Mouse (Mus musculus) urinary bladder, adult 2 months (tissue): ENCODE measurements around the gene 1520401A03Rik. TPM values are rescaled to one million over a fixed set of nuclear protein-coding genes. Genes with fewer than 3 reads are reported as not detected.

Experiments
- DNase-seq: peaks from one replicate; pipeline ENCODE4 v3.0.0; 2022; ENCODE audit warnings: low spot score
- polyA plus RNA-seq: library from polyadenylated mRNA; depleted of rRNA; stranded (reverse); fragments of >200 nt; gene quantifications from 2 replicates; pipeline ENCODE4 v1.2.3, GENCODE M21; 2012; rRNA removed

1520401A03Rik gene
- polyA plus RNA-seq, 1 experiment: 0.23 TPM

- no peak for DNase-seq
Measured at GRCm38 (mm10) chr17:23671519-23671918, 51.1 kb downstream of the 1520401A03Rik start.

- DNase-seq: no peak
Measured at GRCm38 (mm10) chr17:23670516-23671074, 52.0 kb downstream of the 1520401A03Rik start.

- no peak for DNase-seq
Measured at GRCm38 (mm10) chr17:23665511-23665910, 57.1 kb downstream of the 1520401A03Rik start.

- DNase-seq: no peak
Measured at GRCm38 (mm10) chr17:23664556-23665021, 58.0 kb downstream of the 1520401A03Rik start.

GRCm38 (mm10) chr17:23661526-23661925 is 61.1 kb downstream of the 1520401A03Rik start:
- no peak for DNase-seq

- no peak for DNase-seq
Measured at GRCm38 (mm10) chr17:23660876-23661200, 61.7 kb downstream of the 1520401A03Rik start.

GRCm38 (mm10) chr17:23660117-23660875 is 62.3 kb downstream of the 1520401A03Rik start, which contains the start of gene Bicdl2:
Gene Bicdl2, plus strand, starts transcription at chr17:23660506.
- DNase-seq: peak; percentile 79

GRCm38 (mm10) chr17:23658450-23658849 is 64.1 kb downstream of the 1520401A03Rik start:
- no peak for DNase-seq

Other genes starting within 250 kb of the 1520401A03Rik start
- not detected in 2 replicates for gene Vmn2r117, start 243.1 kb downstream of the 1520401A03Rik start, polyA plus RNA-seq
- gene Zfp213, start 158.5 kb downstream of the 1520401A03Rik start, polyA plus RNA-seq: 7.6 and 7.8 TPM in 2 replicates
- gene Zfp13, start 123.3 kb downstream of the 1520401A03Rik start, polyA plus RNA-seq: 9.2 and 11.9 TPM in 2 replicates
- gene Zscan10, start 121.9 kb downstream of the 1520401A03Rik start, polyA plus RNA-seq: 0.04 TPM in 2 replicates
- gene Mmp25, start 77.5 kb downstream of the 1520401A03Rik start, polyA plus RNA-seq: 0.22 and 0.29 TPM in 2 replicates
- gene Bicdl2, start 62.3 kb downstream of the 1520401A03Rik start, polyA plus RNA-seq: 9.2 and 11.7 TPM in 2 replicates
- gene Hcfc1r1, start 49.2 kb downstream of the 1520401A03Rik start, polyA plus RNA-seq: 136 and 183 TPM in 2 replicates
- 13.2 and 16.9 TPM in 2 replicates for gene Thoc6, start 48.9 kb downstream of the 1520401A03Rik start, polyA plus RNA-seq
- gene Tnfrsf12a, start 45.3 kb downstream of the 1520401A03Rik start, polyA plus RNA-seq: 17.4 and 26.7 TPM in 2 replicates
- gene Cldn6, start 43.5 kb downstream of the 1520401A03Rik start, polyA plus RNA-seq: 0.04 TPM in 1 of 2 replicates, not detected in the other
- gene Cldn9, start 38.8 kb downstream of the 1520401A03Rik start, polyA plus RNA-seq: not detected in 2 replicates
- 10.4 and 15.3 TPM in 2 replicates for gene Pkmyt1, start 3.6 kb upstream of the 1520401A03Rik start, polyA plus RNA-seq
- gene Paqr4, start 18.1 kb upstream of the 1520401A03Rik start, polyA plus RNA-seq: 12.8 and 13.0 TPM in 2 replicates
- gene Kremen2, start 23.1 kb upstream of the 1520401A03Rik start, polyA plus RNA-seq: 0.04 and 0.11 TPM in 2 replicates
- 35.0 and 39.3 TPM in 2 replicates for gene Flywch1, start 48.8 kb upstream of the 1520401A03Rik start, polyA plus RNA-seq
- 9.0 and 13.2 TPM in 2 replicates for gene Flywch2, start 63.3 kb upstream of the 1520401A03Rik start, polyA plus RNA-seq
- gene Srrm2, start 67.7 kb upstream of the 1520401A03Rik start, polyA plus RNA-seq: 540 TPM in 2 replicates
- 466 and 498 TPM in 2 replicates for gene Elob, start 106.4 kb upstream of the 1520401A03Rik start, polyA plus RNA-seq
- gene Prss33, start 113.3 kb upstream of the 1520401A03Rik start, polyA plus RNA-seq: not detected in 2 replicates
- gene Prss32, start 121.1 kb upstream of the 1520401A03Rik start, polyA plus RNA-seq: 0.67 and 1.1 TPM in 2 replicates
- gene Prss41, start 121.4 kb upstream of the 1520401A03Rik start, polyA plus RNA-seq: 0.04 and 0.28 TPM in 2 replicates
- gene Prss21, start 145.3 kb upstream of the 1520401A03Rik start, polyA plus RNA-seq: not detected in 2 replicates
- not detected in 2 replicates for gene Dcpp1, start 158.1 kb upstream of the 1520401A03Rik start, polyA plus RNA-seq
- gene Dcpp2, start 158.1 kb upstream of the 1520401A03Rik start, polyA plus RNA-seq: not detected in 2 replicates
- not detected in 2 replicates for gene Dcpp3, start 194.7 kb upstream of the 1520401A03Rik start, polyA plus RNA-seq
- gene Sbp, start 218.9 kb upstream of the 1520401A03Rik start, polyA plus RNA-seq: 0.09 TPM in 1 of 2 replicates, not detected in the other
- not detected in 2 replicates for gene Sbpl, start 232.5 kb upstream of the 1520401A03Rik start, polyA plus RNA-seq